Mouse (Mus musculus) limb, embryonic 15.5 days (tissue): Measurements from ENCODE around the gene Tmem150c. TPM values are rescaled to one million over a fixed set of nuclear protein-coding genes. Genes with fewer than 3 reads are reported as not detected.
A peak's percentile ranks its signal among the peaks of the same experiment; 100 is the strongest.

ENCODE experiments used
- ATAC-seq: fragments of 200-750 bp; cut with Nextera tagmentation; 2 replicates; pipeline ENCODE4 v1.8.0; 2017; ENCODE audit warnings: low read depth, moderate TSS enrichment; ENCODE audit not compliant: insufficient number of reproducible peaks, low FRiP score, low TSS enrichment
- H3K27ac ChIP-seq: fragments of 300-500 bp; sonication (generic); 2 replicates; pipeline ENCODE4 v1.5.1; 2015; ENCODE audit warnings: moderate library complexity, mild to moderate bottlenecking, inconsistent platforms
- H3K27me3 ChIP-seq: fragments of 300-500 bp; sonication (generic); 2 replicates; pipeline ENCODE4 v1.6.1; 2015; ENCODE audit warnings: inconsistent platforms
- H3K36me3 ChIP-seq: fragments of 300-500 bp; sonication (generic); 2 replicates; pipeline ENCODE4 v1.6.1; 2015; ENCODE audit warnings: inconsistent platforms
- H3K4me1 ChIP-seq: fragments of 300-500 bp; sonication (generic); 2 replicates; pipeline ENCODE4 v1.6.1; 2015; ENCODE audit warnings: inconsistent platforms
- H3K4me2 ChIP-seq: fragments of 300-500 bp; sonication (generic); 2 replicates; pipeline ENCODE4 v1.6.1; 2015; ENCODE audit warnings: mild to moderate bottlenecking, inconsistent platforms
- H3K4me3 ChIP-seq: fragments of 300-500 bp; sonication (generic); 2 replicates; pipeline ENCODE4 v1.5.1; 2015; ENCODE audit warnings: mild to moderate bottlenecking, inconsistent platforms
- H3K9ac ChIP-seq: fragments of 300-500 bp; sonication (generic); 2 replicates; pipeline ENCODE4 v1.6.1; 2015; ENCODE audit warnings: inconsistent platforms
- H3K9me3 ChIP-seq: fragments of 300-500 bp; sonication (generic); 2 replicates; pipeline ENCODE4 v1.6.1; 2016; ENCODE audit warnings: inconsistent platforms
- WGBS: fragments of 180-500 bp; shearing (Covaris S2); methylation state at CpG from one replicate; pipeline ENCODE4 v1.1.7; 2015; 5-methylcytosine and 5-hydroxymethylcytosine counted together
- polyA plus RNA-seq: library from polyadenylated mRNA; unstranded; fragments of >200 nt; fragmentation: Nextera tagmentation; extraction: Ambion mirVana; gene quantifications from 2 replicates; pipeline ENCODE4 v1.2.1, GENCODE M21; 2015

The Tmem150c gene
- 9.3 and 9.9 TPM in 2 replicates for polyA plus RNA-seq

- no peak for ATAC-seq
Measured at GRCm38 (mm10) chr5:100159638-100159973, at the start of gene Tmem150c. Tmem150c (minus strand) TSS chr5:100159808.

DNA sequence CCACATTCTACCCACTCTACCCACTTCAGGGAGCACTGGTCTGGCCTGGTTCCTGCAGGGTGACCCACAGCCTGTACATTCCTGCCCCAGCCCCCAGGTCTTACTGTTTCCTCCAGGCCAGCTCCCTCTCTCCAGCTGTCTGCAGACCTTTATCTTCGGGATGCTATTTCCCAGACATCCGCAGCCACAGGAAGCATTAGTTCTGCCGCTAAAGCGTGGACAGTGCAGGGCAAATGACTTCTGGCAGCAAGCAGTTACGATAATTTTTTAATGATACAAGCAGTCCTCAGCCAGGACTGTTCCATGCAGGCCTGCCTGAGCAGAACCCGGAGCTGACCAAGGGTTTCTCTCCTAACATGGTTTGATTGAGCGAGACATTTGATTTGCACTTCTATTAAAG is 49.5 kb upstream of the Tmem150c start:
- Histone ChIP-seq H3K4me3 (no peak overlapping the region), H3K4me1 (no peaks in the 10 kb centered on the region; the same call in 1 of the 2 replicates), H3K9me3 (no peaks in the 10 kb centered on the region), H3K4me2 (no peak overlapping the region), H3K36me3 (no peaks in the 10 kb centered on the region), H3K9ac (no peak overlapping the region), H3K27me3 (no peaks in the 10 kb centered on the region), H3K27ac (no peak overlapping the region)
- 70% methylated on average over 7 of the region's 7 CpGs for WGBS
- no peak for ATAC-seq

More at GRCm38 (mm10) chr5:100159638-100159973, at the start of gene Tmem150c:
- peaks cover 13% of the 10 kb centered on the region for H3K4me1 ChIP-seq
- WGBS = 18% methylated on average over 6 of the region's 6 CpGs
- H3K4me3 ChIP-seq = peak within 1 kb of the TSS; percentile 68
- H3K4me2 ChIP-seq = peak within 1 kb of the TSS; percentile 99
- no peaks in the 10 kb centered on the region for H3K36me3 ChIP-seq
- peaks cover 18% of the 10 kb centered on the region for H3K27me3 ChIP-seq
- H3K27ac ChIP-seq = no peak within 1 kb of the TSS; the same call in 1 of the 2 replicates
- H3K9ac ChIP-seq = peak within 1 kb of the TSS; percentile 51
- no peaks in the 10 kb centered on the region for H3K9me3 ChIP-seq

DNA sequence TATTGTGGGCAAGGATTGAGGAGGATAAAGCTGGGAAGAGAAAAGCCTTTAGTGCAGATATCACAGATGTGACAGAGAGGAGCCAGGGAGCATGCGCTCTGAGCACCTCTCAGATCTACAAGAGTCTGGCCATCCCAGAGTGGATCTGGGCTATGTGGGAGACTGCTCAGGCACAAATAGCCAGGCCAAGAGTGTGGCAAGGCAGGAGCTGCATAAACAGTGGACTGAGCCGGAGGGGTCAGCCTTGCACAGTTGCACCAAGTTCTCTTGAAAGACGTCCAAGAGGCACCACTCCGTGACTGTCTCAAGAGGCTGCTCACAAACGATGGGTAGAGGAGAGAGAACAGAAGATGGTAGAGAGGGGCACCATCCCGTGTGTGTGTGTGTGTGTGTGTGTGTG is 47.1 kb upstream of the Tmem150c start:
- Histone ChIP-seq H3K27me3 (no peaks in the 10 kb centered on the region), H3K27ac (no peak overlapping the region), H3K4me3 (no peak overlapping the region), H3K9ac (no peak overlapping the region), H3K9me3 (no peaks in the 10 kb centered on the region), H3K36me3 (no peaks in the 10 kb centered on the region), H3K4me2 (no peak overlapping the region), H3K4me1 (no peaks in the 10 kb centered on the region; the same call in 1 of the 2 replicates)
- 72% methylated on average over 6 of the region's 6 CpGs for WGBS
- no peak for ATAC-seq

- Histone ChIP-seq H3K27ac (no peak overlapping the region), H3K4me1 (no peaks in the 10 kb centered on the region; the same call in 1 of the 2 replicates), H3K4me3 (no peak overlapping the region), H3K4me2 (no peak overlapping the region), H3K9me3 (no peaks in the 10 kb centered on the region), H3K27me3 (no peaks in the 10 kb centered on the region), H3K36me3 (no peaks in the 10 kb centered on the region), H3K9ac (no peak overlapping the region)
- no peak for ATAC-seq
- 70% methylated on average over 9 of the region's 9 CpGs for WGBS
Measured at GRCm38 (mm10) chr5:100205519-100206189, 46.0 kb upstream of the Tmem150c start.

- H3K4me2 ChIP-seq = no peak overlapping the region
- no peak overlapping the region for H3K4me3 ChIP-seq
- no peaks in the 10 kb centered on the region for H3K36me3 ChIP-seq
- ATAC-seq = no peak
- 77% methylated on average over 5 of the region's 5 CpGs for WGBS
- H3K9me3 ChIP-seq = no peaks in the 10 kb centered on the region
- no peak overlapping the region for H3K9ac ChIP-seq
- H3K27ac ChIP-seq = no peak overlapping the region
- no peaks in the 10 kb centered on the region for H3K27me3 ChIP-seq
- peaks cover 13% of the 10 kb centered on the region for H3K4me1 ChIP-seq
Measured at GRCm38 (mm10) chr5:100200805-100201204, 41.2 kb upstream of the Tmem150c start.

- ATAC-seq = no peak
- Histone ChIP-seq H3K36me3 (no peaks in the 10 kb centered on the region), H3K4me2 (no peak overlapping the region), H3K9ac (no peak overlapping the region), H3K27me3 (no peaks in the 10 kb centered on the region), H3K4me1 (peaks cover 13% of the 10 kb centered on the region), H3K4me3 (no peak overlapping the region), H3K27ac (no peak overlapping the region), H3K9me3 (no peaks in the 10 kb centered on the region)
- 71% methylated on average over 5 of the region's 5 CpGs for WGBS
Measured at GRCm38 (mm10) chr5:100200296-100200695, 40.7 kb upstream of the Tmem150c start.

- WGBS = 49% methylated on average over 7 of the region's 7 CpGs
- Histone ChIP-seq H3K4me2 (no peak overlapping the region), H3K27me3 (no peaks in the 10 kb centered on the region), H3K36me3 (no peaks in the 10 kb centered on the region), H3K4me3 (no peak overlapping the region), H3K9ac (no peak overlapping the region), H3K9me3 (no peaks in the 10 kb centered on the region), H3K27ac (no peak overlapping the region), H3K4me1 (peaks cover 13% of the 10 kb centered on the region)
- ATAC-seq = no peak
Measured at GRCm38 (mm10) chr5:100199092-100199853, 39.7 kb upstream of the Tmem150c start.

- peaks cover 13% of the 10 kb centered on the region for H3K4me1 ChIP-seq
- H3K4me2 ChIP-seq = no peak overlapping the region
- no peaks in the 10 kb centered on the region for H3K27me3 ChIP-seq
- no peak for ATAC-seq
- peak overlapping the region; percentile 23; the same call in 1 of the 2 replicates for H3K27ac ChIP-seq
- H3K4me3 ChIP-seq = no peak overlapping the region
- H3K9ac ChIP-seq = no peak overlapping the region
- H3K36me3 ChIP-seq = no peaks in the 10 kb centered on the region
- H3K9me3 ChIP-seq = no peaks in the 10 kb centered on the region
- 66% methylated on average over 9 of the region's 9 CpGs for WGBS
Measured at GRCm38 (mm10) chr5:100197476-100197875, 37.9 kb upstream of the Tmem150c start.

- Histone ChIP-seq H3K9me3 (no peaks in the 10 kb centered on the region), H3K4me3 (no peak overlapping the region), H3K9ac (no peak overlapping the region), H3K27ac (peak overlapping the region; percentile 23; the same call in 1 of the 2 replicates), H3K4me2 (peak overlapping the region; percentile 23), H3K36me3 (no peaks in the 10 kb centered on the region), H3K4me1 (peaks cover 13% of the 10 kb centered on the region), H3K27me3 (no peaks in the 10 kb centered on the region)
- WGBS = 35% methylated on average over 15 of the region's 15 CpGs
- ATAC-seq = peak; percentile 73
Measured at GRCm38 (mm10) chr5:100196854-100197431, 37.3 kb upstream of the Tmem150c start.

DNA sequence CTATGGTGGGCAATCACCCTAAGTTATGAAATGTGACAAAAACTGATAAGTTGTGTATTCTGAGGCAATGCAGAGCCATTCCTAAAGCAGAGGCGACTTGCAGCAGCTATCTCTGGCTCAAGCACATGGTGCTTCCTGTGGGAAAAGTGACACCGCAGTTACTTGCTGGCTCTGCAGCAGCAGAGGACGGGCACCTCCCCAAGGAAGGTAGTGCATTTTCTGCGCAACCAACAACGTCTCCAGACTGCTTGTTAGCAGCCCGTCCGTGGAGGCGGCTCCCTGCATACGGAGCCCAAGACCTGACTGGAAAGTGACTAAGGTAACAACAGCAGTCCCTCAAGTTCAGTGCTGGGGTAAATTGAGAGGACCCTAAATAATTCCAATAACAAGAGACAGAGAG is 36.8 kb upstream of the Tmem150c start:
- Histone ChIP-seq H3K4me3 (no peak overlapping the region), H3K4me1 (peaks cover 13% of the 10 kb centered on the region), H3K27me3 (no peaks in the 10 kb centered on the region), H3K4me2 (no peak overlapping the region), H3K27ac (no peak overlapping the region), H3K36me3 (no peaks in the 10 kb centered on the region), H3K9ac (no peak overlapping the region), H3K9me3 (no peaks in the 10 kb centered on the region)
- no peak for ATAC-seq
- WGBS = 50% methylated on average over 9 of the region's 9 CpGs

DNA sequence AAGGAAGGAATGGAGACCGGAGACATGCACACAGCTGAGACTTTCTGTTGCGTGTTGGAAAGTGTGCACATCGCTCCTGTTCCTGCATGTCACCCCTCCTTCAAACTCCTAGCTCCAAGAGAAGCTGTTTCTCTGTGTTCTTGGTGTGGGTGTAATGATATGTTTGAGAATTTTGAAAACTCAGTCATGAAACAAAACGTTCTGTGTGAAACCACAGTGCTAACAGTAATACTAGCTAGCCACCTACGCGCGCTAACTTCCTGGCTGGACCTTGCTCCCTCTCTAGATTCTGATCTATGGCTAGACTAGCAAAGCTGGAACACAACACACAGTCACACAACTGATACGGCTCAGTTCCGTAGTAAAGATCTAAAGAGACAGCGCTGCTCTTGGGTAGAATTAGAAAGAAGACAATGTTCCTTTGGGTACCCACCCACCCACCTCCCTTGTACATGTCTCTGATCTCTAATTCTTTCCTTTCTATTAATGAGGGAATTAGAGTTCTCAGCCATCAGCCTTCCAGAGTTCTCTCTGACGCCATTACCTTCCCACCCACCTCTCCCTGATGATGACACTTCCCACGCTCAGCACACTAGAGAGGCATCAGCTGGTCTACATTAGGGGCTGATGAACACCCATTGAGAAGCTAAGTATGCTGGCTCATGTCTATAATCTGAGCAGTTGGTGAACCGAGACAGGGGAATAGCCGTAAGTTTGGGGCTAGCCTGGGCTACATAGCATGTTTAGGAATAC is 32.0 kb upstream of the Tmem150c start:
- Histone ChIP-seq H3K27ac (no peak overlapping the region), H3K9ac (no peak overlapping the region), H3K4me2 (no peak overlapping the region), H3K4me1 (peaks cover 4% of the 10 kb centered on the region), H3K4me3 (no peak overlapping the region), H3K36me3 (no peaks in the 10 kb centered on the region), H3K27me3 (no peaks in the 10 kb centered on the region), H3K9me3 (no peaks in the 10 kb centered on the region)
- 90% methylated on average over 14 of the region's 14 CpGs for WGBS
- no peak for ATAC-seq
